Mouse (Mus musculus) spleen, postnatal 36 days (tissue): ENCODE measurements at regions not wholly inside any gene's neighbourhood (a gene's known extent, or its start where the extent isn't known, plus 50 kb on each side); places are given as distances from the start of the nearest gene placed in this dataset.

Experiments used
- DNase-seq, 2 experiments: peaks; one replicate each; pipeline ENCODE4 v3.0.0; 2022; ENCODE audit warnings: low spot score in 2 of 2, mixed read lengths in 1 of 2

DNA sequence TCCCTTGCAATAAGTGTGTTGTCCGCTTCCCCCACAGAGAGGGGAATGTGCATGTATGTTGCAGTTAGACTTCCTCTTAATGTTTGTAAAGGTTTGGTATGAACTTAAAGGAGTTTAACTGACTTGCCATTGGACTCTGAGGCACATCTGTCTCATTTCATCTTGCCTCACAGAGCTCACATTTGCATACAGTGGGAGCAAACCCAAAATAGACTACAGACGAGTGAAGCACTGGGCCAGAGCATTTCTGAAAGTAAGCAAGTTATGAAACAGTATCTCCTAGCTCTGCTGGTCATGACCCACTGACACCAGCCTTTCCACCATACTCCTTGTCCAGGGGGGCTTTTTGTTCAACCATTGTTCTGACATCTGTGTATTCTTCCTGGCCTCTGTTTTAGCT is 86.8 kb upstream of the Gm15217 start:
- no peak for DNase-seq

DNA sequence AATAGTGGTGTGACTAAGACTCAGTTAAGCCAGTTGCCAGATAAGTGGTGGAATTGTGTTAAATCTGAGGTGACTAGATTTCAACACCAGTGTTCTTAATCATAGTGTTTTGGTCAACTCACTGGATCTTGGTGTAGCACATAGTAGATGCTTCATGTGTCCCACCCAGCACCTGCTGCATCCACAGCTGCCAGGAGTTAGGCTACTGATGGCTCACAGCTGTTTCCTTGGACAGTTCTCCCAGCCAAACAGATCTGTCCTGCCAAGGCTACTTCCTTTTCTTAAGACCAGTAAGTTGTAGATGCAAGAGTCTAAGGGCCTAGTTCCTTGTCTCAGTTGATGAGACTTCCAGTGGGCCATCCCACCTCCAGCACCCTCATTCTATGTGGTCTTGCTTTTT is 82.9 kb upstream of the Gm15217 start:
- DNase-seq = no peak

DNA sequence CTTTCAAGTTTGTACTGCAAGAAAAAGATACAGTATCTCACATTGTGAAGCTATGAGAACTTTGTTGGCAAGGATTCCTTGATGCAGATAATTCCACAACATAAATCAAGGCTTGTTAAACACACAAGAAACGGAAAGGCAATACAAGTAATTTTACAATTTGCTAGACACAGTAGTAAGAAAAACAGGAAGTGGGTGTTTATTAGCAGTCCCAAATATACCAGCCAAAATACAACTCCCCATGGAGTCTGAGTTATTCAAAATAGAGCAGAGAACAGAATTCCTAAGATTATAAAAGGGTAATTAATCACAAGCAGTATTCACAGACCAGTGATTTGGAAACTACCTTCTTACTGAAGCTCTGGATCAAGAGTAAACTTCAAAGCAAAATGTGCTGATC is 78.7 kb upstream of the Gm15217 start:
- no peak for DNase-seq

DNA sequence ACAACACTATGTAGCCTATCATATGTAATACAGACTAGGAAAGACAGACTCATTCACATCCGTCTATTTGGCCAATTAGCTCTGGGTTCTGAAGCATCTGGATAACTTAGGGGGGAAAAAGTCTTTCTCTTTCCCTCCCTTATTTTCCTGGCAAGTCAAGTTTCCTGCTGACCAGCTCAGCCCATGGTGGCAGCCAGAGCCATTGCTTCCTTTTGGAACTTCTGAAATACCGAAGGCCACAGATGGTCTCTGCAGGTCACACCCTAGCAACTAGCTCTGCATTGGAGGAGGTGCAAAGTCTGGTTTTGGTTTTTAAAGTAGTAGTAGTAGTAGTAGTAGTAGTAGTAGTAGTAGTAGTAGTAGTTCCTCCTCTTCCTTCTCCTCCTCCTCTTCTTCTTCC is 76.6 kb upstream of the Gm15217 start:
- no peak for DNase-seq

DNA sequence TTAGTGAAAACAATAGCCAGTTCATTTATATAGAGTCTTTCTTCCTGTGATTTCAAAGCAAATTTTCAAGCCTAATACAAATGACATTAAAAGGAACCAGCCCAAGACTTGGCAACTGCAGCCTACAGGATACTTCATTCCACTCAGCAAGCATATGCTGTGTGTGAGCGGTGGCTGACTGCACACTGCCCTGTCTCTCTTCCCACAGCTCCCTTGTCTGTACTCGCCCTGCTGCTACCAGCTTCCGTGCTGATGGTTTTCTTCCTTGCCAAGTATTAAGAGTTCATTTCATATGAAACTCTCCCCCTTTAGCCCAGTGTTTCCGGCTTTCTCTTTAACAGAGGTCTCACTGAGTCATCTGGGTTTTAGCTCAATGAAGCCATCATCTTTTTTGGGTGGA is 73.9 kb upstream of the Gm15217 start:
- DNase-seq = no peak

DNA sequence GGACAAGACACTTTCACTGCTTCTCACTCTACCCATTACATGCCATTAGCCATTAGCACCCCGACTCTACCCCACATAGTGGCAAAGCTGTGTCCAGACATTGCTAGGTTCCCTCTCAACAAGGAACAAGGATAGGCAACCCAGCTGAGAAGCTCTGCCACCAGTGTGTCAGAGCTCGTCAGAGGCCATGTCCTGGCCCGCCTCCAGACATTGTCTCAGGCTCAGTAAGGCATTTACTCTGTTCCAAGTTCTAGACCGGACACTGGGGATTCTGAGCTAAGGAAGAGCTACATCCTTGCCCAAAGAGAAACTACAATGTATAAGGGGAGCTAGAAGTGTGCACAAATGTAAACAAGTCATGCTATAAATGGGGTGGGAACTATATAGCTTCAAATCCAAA is 66.2 kb upstream of the Gm15217 start:
- no peak for DNase-seq

DNA sequence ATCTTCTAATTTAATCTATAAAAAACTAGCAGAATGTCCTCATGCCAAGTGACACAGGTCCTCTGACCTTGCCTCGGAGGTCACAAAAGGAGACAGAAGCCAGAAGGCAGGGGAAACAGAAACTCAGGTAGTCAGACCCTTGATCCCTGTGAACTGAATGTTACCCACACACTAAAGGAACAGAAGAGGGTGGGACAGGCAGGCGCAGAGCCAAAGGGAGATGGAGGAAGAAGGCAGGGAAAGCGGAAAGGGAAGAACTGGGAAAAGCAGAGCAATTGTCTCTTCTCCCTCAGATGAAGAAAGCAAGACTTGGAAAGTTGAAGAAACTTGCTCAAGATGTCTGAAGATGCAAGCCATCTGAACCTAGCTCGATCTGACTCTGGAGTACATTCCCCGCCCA is 62.7 kb upstream of the Gm15217 start:
- DNase-seq = no peak

DNA sequence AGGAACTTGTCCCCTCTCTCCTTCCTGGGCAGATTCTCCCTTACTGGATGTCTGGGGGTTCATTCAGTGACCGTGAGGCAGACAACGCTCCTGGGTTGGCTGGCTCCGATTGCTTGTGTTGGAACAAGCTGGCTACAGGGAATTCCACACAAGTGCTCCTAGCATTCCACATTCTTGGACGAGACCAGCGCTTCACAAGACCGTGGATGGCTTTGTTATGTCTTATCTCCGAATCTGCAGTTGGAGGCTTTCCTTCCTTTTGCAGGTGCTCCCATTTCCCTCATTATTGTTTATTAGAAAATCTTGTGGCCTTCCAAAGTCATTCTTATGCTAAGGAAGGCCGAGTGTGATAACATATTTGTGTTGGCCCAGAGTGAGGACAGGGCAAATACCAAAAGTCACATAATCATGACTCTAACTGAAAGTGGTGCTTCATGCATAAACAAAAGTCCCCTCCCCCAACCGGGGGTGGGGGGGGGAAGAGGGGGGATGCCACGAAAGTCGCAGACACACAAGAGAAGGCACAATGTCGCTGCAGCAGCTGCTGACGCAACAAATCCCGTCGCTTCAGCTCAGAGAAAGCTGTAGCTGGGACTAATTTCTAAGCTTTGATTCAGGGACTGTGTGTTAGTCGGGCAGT is 61.7 kb upstream of the Gm15217 start:
- no peak for DNase-seq

DNA sequence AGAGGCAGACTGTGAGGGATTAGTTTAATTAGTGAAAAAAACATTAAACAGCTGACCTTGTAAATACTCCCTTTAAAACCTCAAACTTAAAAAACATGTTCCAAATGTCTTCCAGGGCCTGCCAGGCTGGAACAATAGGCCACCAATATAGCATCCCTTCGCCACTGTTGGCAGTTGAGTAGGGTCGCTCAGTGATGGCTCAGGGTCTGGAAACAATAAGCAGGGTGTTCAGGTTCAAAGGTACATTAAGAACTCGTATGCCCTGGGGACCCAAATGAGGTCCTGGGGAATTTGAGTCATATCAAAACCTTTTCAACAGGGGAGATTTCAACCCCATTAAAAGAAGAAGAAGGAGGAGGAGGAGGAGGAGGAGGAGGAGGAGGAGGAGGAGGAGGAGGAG is 51.1 kb upstream of the Gm15217 start:
- DNase-seq = no peak
